Mouse (Mus musculus) left cerebral cortex, postnatal 36 days (tissue): ENCODE measurements around the gene Tsc22d1. TPM values are rescaled to one million over a fixed set of nuclear protein-coding genes. Genes with fewer than 3 reads are reported as not detected.
A peak's percentile ranks its signal among the peaks of the same experiment; 100 is the strongest.

Experiments used
- DNase-seq, 2 experiments: peaks; one replicate each; pipeline ENCODE4 v3.0.0; 2021 to 2022; ENCODE audit warnings: low spot score in 2 of 2, mixed read lengths in 1 of 2
- intact Hi-C: fragments of 180-260 bp; cut with DNase I; formaldehyde crosslinking; loops from one replicate; pipeline ENCODE4 v1.15.1; 2025
- total RNA-seq, 2 experiments: library from RNA; stranded (reverse); gene quantifications; 2 replicates each; pipeline ENCODE4 v1.2.3; 2021

Gene Tsc22d1
- total RNA-seq: 100 to 1,000 TPM; 600 to 618 TPM

- intact Hi-C loops: loop anchor here (1.0 to 10.0 kb wide), 5 partner anchors 37 to 597 kb away; no protein-coding TSS in a partner anchor
- peak in 1 of 2 experiments; percentile 73 for DNase-seq
These were observed at the start of gene Tsc22d1 for GRCm38 (mm10) chr14:76414862-76415780. Tsc22d1 (plus strand) TSS chr14:76414961.

- intact Hi-C loops: no loop called here
- no peak for DNase-seq
These were observed 41.1 kb upstream of the Tsc22d1 start for GRCm38 (mm10) chr14:76373638-76374037.

- DNase-seq: no peak
- intact Hi-C loops: no loop called here
These were observed 40.2 kb upstream of the Tsc22d1 start for GRCm38 (mm10) chr14:76374601-76375000.

DNA sequence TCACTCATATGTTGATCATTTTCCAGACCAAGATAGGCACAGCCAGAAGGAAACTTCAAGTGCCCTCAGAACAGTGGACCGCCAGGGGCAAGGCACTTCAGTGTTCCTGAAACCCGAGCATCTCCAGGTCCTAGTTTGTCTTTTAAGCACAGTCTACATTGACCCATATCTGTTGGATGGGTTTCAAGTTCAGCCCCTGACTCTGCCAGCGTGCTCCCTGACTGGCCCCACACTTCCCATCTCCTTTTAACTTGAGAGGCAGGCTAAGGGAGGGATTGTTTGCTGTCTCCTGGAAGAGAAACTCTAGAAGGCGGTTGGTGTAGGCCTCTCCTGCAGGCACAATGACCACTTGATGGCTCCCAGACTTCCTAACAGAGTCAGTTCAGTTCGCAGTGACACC, 38.2 kb upstream of the Tsc22d1 start:
- no peak for DNase-seq
- intact Hi-C loops: no loop called here

DNA sequence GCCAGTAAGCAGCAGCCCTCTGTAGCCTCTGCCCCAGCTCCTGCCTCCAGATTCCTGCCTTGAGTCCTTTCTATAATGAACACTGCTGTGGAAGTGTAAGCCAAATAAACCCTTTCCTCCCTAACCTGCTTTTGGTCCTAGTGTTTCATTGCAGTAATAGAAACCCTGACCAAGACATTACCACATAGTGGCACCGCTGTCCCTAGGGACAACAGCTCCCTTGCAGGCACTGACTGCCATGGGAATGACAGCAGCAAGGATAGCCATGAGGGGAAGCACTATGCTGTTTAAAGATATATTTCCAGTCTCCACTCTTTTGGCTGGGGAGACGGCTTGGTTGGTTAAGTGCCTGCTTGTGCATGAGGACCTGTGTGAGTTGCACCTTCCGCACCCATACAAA, 35.4 kb upstream of the Tsc22d1 start:
- intact Hi-C loops: no loop called here
- no peak for DNase-seq

GRCm38 (mm10) chr14:76388025-76388424, 26.7 kb upstream of the Tsc22d1 start:
- intact Hi-C loops: no loop called here
- DNase-seq: no peak

- intact Hi-C loops: no loop called here
- no peak for DNase-seq
These were observed 16.5 kb upstream of the Tsc22d1 start for GRCm38 (mm10) chr14:76398251-76398650.

- intact Hi-C loops: no loop called here
- DNase-seq: no peak
These were observed 12.2 kb upstream of the Tsc22d1 start for GRCm38 (mm10) chr14:76402574-76402973.

GRCm38 (mm10) chr14:76409111-76409510, 5.7 kb upstream of the Tsc22d1 start:
- no peak for DNase-seq
- intact Hi-C loops: no loop called here

DNA sequence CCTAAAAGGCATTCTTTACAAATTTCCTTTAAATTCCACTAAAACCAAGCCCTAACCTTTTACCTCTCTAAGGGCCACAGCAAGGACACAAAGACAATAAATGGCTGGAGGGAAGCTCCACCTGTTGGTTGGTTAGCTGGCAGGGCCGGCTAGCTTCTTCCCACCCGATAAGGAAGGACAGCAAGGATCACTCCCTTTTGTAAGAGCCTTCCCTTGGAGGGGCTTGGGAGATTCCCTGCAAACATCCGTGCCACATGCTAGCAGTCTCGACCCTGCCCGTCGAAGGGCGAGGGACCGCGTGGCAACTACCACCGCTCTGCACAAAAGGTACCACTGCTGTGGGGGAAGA, 1.0 kb upstream of the Tsc22d1 start:
- intact Hi-C loops: loop anchor here (1.0 to 10.0 kb wide), 3 partner anchors 261 to 599 kb away; no protein-coding TSS in a partner anchor

GRCm38 (mm10) chr14:76414122-76414861, 469 bp upstream of the Tsc22d1 start:
- DNase-seq: peak; percentile 94 to 96
- intact Hi-C loops: loop anchor here (1.0 to 10.0 kb wide), 3 partner anchors 262 to 598 kb away; no protein-coding TSS in a partner anchor

More for the DNA sequence above, 1.0 kb upstream of the Tsc22d1 start:
- no peak for DNase-seq

- intact Hi-C loops: loop anchor here (5.0 to 10.0 kb wide), 3 partner anchors 36 to 451 kb away; no protein-coding TSS in a partner anchor
- DNase-seq: peak; percentile 67 to 71
These were observed 1.1 kb downstream of the Tsc22d1 start for GRCm38 (mm10) chr14:76415781-76416301.

GRCm38 (mm10) chr14:76416366-76417040, 1.7 kb downstream of the Tsc22d1 start:
- no peak for DNase-seq
- intact Hi-C loops: loop anchor here (5.0 to 10.0 kb wide), 3 partner anchors 36 to 452 kb away; no protein-coding TSS in a partner anchor

- intact Hi-C loops: loop anchor here (5.0 to 10.0 kb wide), 3 partner anchors 35 to 453 kb away; no protein-coding TSS in a partner anchor
- DNase-seq: peak; percentile 36 to 48
These were observed 2.6 kb downstream of the Tsc22d1 start for GRCm38 (mm10) chr14:76417346-76417745.

- no peak for DNase-seq
- intact Hi-C loops: no loop called here
These were observed 6.0 kb downstream of the Tsc22d1 start for GRCm38 (mm10) chr14:76420726-76421125.

GRCm38 (mm10) chr14:76421162-76421561, 6.4 kb downstream of the Tsc22d1 start:
- no peak for DNase-seq
- intact Hi-C loops: no loop called here

GRCm38 (mm10) chr14:76425422-76425821, 10.7 kb downstream of the Tsc22d1 start:
- DNase-seq: no peak
- intact Hi-C loops: no loop called here

GRCm38 (mm10) chr14:76425986-76426530, 11.3 kb downstream of the Tsc22d1 start:
- intact Hi-C loops: no loop called here
- DNase-seq: no peak

- intact Hi-C loops: no loop called here
These were observed 14.1 kb downstream of the Tsc22d1 start for GRCm38 (mm10) chr14:76428855-76429254.

More at GRCm38 (mm10) chr14:76428855-76429254, 14.1 kb downstream of the Tsc22d1 start:
- DNase-seq: no peak
